Mouse (Mus musculus) lung, embryonic 16.5 days (tissue): ENCODE results near the gene Hspa12a. TPM values are rescaled to one million over a fixed set of nuclear protein-coding genes. Genes with fewer than 3 reads are reported as not detected.

Experiments
- ATAC-seq: fragments of 200-750 bp; cut with Nextera tagmentation; 2 replicates; pipeline ENCODE4 v1.8.0; 2017; ENCODE audit warnings: low read depth, mild to moderate bottlenecking, moderate library complexity
- H3K27ac ChIP-seq: fragments of 300-500 bp; sonication (generic); 2 replicates; pipeline ENCODE4 v1.5.1; 2014; ENCODE audit warnings: mild to moderate bottlenecking, control low read depth, low read length
- H3K27me3 ChIP-seq: fragments of 300-500 bp; sonication (generic); 2 replicates; pipeline ENCODE4 v1.6.1; 2014; ENCODE audit warnings: low read depth, low read length, mixed read lengths; ENCODE audit not compliant: control insufficient read depth, insufficient read depth
- H3K36me3 ChIP-seq: fragments of 300-500 bp; sonication (generic); 2 replicates; pipeline ENCODE4 v1.6.1; 2014; ENCODE audit warnings: low read length; ENCODE audit not compliant: control insufficient read depth, insufficient read depth
- H3K4me1 ChIP-seq: fragments of 300-500 bp; sonication (generic); replicated peaks from 2 replicates; pipeline ENCODE4 v1.6.1; 2014; ENCODE audit warnings: low read length, mixed read lengths; ENCODE audit not compliant: control insufficient read depth, insufficient read depth
- H3K4me2 ChIP-seq: fragments of 300-500 bp; sonication (generic); 2 replicates; pipeline ENCODE4 v1.6.1; 2014; ENCODE audit warnings: low read depth, low read length, control low read depth
- H3K4me3 ChIP-seq: fragments of 300-500 bp; sonication (generic); 2 replicates; pipeline ENCODE4 v1.5.1; 2014; ENCODE audit warnings: mild to moderate bottlenecking, low read length, control low read depth
- H3K9ac ChIP-seq: fragments of 300-500 bp; sonication (generic); 2 replicates; pipeline ENCODE4 v1.6.1; 2014; ENCODE audit warnings: low read length, control low read depth
- H3K9me3 ChIP-seq: fragments of 300-500 bp; sonication (generic); 2 replicates; pipeline ENCODE4 v1.6.1; 2016; ENCODE audit warnings: low read length; ENCODE audit not compliant: control insufficient read depth
- WGBS: fragments of 180-500 bp; shearing (Covaris S2); extraction: QIAGEN DNeasy Blood & Tissue Kit; methylation state at CpG from one replicate; pipeline ENCODE4 v1.1.7; 2014; 5-methylcytosine and 5-hydroxymethylcytosine counted together
- polyA plus RNA-seq: library from polyadenylated mRNA; unstranded; fragments of >200 nt; fragmentation: Nextera tagmentation; extraction: Ambion mirVana; gene quantifications from 2 replicates; pipeline ENCODE4 v1.2.1, GENCODE M21; 2015

Hspa12a gene
- polyA plus RNA-seq, 1 experiment from 2014 or later = 5.5 TPM

DNA sequence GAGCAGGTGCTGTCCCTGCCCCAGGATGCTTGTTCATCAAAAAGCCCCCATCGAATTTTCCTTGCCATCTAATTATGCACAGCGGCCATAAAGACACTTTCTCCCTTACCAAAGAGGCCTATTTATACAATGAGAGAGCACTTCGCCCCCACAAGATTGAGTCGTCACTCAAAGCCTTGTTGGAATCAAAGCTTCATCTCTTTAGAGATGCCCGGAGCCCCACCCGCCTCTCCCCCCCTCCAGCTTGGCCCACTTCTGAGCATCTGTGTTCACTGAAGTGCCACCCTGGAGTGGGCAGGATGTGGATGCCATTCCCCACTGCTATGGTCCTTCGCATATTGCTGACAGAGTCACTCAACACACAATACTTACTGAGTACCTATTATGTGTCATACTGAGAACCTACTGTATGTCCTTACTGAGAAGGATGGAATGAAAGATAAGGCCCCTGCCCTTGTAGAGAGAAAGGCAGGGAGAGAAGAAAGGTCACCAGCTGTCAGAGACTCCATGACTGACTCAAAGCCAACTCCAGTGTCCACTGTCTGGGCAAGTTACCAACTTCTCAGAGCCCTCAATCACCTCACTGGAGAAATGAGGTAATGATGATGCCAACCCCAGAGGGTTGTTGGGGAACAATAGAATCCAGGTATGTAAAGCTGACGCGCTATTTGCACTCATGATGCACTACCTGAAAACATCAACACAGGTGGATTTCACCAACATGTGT is 87.2 kb downstream of the Hspa12a start:
- no peak overlapping the region for H3K9ac ChIP-seq
- WGBS = 83% methylated on average over 9 of the region's 9 CpGs
- H3K27me3 ChIP-seq = no peaks in the 10 kb centered on the region
- no peak overlapping the region for H3K4me2 ChIP-seq
- no peak for ATAC-seq
- no peak overlapping the region for H3K27ac ChIP-seq
- no peaks in the 10 kb centered on the region for H3K36me3 ChIP-seq
- H3K9me3 ChIP-seq = no peaks in the 10 kb centered on the region
- no peak overlapping the region for H3K4me3 ChIP-seq
- peaks cover 13% of the 10 kb centered on the region for H3K4me1 ChIP-seq

GRCm38 (mm10) chr19:58854899-58855298 is 88.6 kb downstream of the Hspa12a start:
- no peak for ATAC-seq
- no peak overlapping the region for H3K4me2 ChIP-seq
- H3K9ac ChIP-seq = no peak overlapping the region
- no peaks in the 10 kb centered on the region for H3K27me3 ChIP-seq
- H3K9me3 ChIP-seq = no peaks in the 10 kb centered on the region
- WGBS = 64% methylated on average over 3 of the region's 3 CpGs
- H3K27ac ChIP-seq = no peak overlapping the region
- H3K4me3 ChIP-seq = no peak overlapping the region
- H3K36me3 ChIP-seq = no peaks in the 10 kb centered on the region
- peaks cover 6% of the 10 kb centered on the region for H3K4me1 ChIP-seq

DNA sequence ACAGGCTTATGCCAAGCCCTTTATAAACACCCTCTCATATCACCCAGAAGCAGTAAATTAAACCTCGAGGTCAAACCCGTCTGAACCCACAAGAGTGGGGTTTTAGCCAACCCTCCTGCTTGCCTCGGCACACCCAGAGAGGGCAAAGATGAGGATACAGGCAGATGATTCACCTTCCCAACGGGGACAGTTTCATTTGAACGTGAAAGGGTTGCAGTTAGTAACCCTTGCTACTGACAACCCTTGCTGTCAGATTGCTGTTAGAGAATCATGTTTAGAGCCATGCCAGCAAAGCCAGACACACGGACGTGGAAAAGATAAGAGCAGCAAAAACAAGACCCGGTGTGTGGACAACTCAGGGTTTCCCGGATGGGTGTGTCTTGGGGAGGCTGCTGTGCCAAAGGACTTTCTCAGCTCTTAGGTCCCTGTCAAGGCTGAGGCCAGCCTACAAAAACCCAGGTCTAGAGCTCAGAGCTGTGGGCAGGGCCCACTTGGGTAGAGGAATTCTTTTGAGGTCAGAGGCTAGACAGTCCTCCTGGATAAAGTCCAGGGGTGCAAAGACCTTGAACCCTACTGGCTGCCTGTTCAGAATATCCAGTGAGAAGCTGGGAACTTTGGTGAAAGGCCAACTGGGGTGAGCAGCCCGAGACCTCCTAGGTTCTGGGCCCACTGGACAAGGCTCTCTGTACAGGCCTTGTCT is 90.3 kb downstream of the Hspa12a start:
- Histone ChIP-seq H3K9me3 (no peaks in the 10 kb centered on the region), H3K4me3 (no peak overlapping the region), H3K4me1 (peaks cover 2% of the 10 kb centered on the region; the same call in 1 of the 2 replicates), H3K27ac (no peak overlapping the region), H3K36me3 (no peaks in the 10 kb centered on the region), H3K9ac (no peak overlapping the region), H3K27me3 (no peaks in the 10 kb centered on the region), H3K4me2 (no peak overlapping the region)
- no peak for ATAC-seq
- WGBS = 48% methylated on average over 10 of the region's 10 CpGs

- Histone ChIP-seq H3K4me3 (no peak overlapping the region), H3K9ac (no peak overlapping the region), H3K4me1 (peaks cover 2% of the 10 kb centered on the region; the same call in 1 of the 2 replicates), H3K4me2 (no peak overlapping the region), H3K36me3 (no peaks in the 10 kb centered on the region), H3K27ac (no peak overlapping the region), H3K9me3 (no peaks in the 10 kb centered on the region), H3K27me3 (no peaks in the 10 kb centered on the region)
- ATAC-seq = no peak
- 59% methylated on average over 5 of the region's 7 CpGs for WGBS
These were observed 92.6 kb downstream of the Hspa12a start for GRCm38 (mm10) chr19:58850719-58851466.

GRCm38 (mm10) chr19:58849333-58850131 is 93.9 kb downstream of the Hspa12a start:
- ATAC-seq = no peak
- Histone ChIP-seq H3K27ac (no peak overlapping the region), H3K4me3 (no peak overlapping the region), H3K4me1 (peaks cover 2% of the 10 kb centered on the region; the same call in 1 of the 2 replicates), H3K9me3 (no peaks in the 10 kb centered on the region), H3K36me3 (no peaks in the 10 kb centered on the region), H3K9ac (no peak overlapping the region), H3K4me2 (no peak overlapping the region), H3K27me3 (no peaks in the 10 kb centered on the region)
- 67% methylated on average over 13 of the region's 13 CpGs for WGBS

GRCm38 (mm10) chr19:58843606-58844005 is 99.8 kb downstream of the Hspa12a start:
- H3K27ac ChIP-seq = no peak overlapping the region
- ATAC-seq = no peak
- no peaks in the 10 kb centered on the region for H3K27me3 ChIP-seq
- H3K9ac ChIP-seq = no peak overlapping the region
- H3K4me3 ChIP-seq = no peak overlapping the region
- H3K36me3 ChIP-seq = no peaks in the 10 kb centered on the region
- no peak overlapping the region for H3K4me2 ChIP-seq
- no peaks in the 10 kb centered on the region for H3K9me3 ChIP-seq
- 0 out of 2 replicates have a peak, but pooled peaks cover 2% of the 10 kb centered on the region for H3K4me1 ChIP-seq
- WGBS = 77% methylated on average over 3 of the region's 3 CpGs

DNA sequence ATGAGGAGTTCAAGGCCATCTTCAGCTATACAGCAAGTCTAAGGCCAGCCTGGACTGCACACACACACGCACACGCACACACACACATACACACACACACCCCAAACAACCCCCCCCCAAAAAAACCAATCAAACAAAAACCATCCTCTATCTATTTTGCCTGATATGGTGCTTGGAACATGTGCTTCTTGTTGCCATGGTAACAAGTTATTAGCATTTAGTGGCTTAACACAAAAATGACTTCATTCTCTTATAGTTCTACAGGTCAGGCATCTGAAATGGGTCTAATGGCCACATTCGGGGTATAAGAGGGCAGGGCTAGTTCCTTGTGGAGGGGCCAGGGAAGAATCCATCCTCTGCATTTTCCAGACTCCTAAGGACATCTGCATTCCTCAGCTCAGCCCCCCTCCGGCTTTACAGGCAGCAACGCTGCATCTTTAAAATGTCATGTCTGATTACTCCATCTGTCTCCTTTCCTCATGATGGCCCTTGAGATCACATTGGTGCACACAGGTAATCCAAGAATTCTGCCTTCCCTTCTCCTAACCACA is 102.7 kb downstream of the Hspa12a start:
- no peak overlapping the region for H3K9ac ChIP-seq
- H3K27me3 ChIP-seq = no peaks in the 10 kb centered on the region
- H3K4me3 ChIP-seq = no peak overlapping the region
- WGBS = 76% methylated on average over 5 of the region's 5 CpGs
- H3K4me2 ChIP-seq = no peak overlapping the region
- ATAC-seq = no peak
- no peaks in the 10 kb centered on the region for H3K9me3 ChIP-seq
- H3K36me3 ChIP-seq = no peaks in the 10 kb centered on the region
- no peak overlapping the region for H3K27ac ChIP-seq
- H3K4me1 ChIP-seq = 0 out of 2 replicates have a peak, but pooled peaks cover 2% of the 10 kb centered on the region

GRCm38 (mm10) chr19:58839806-58840205 is 103.6 kb downstream of the Hspa12a start:
- Histone ChIP-seq H3K4me1 (0 out of 2 replicates have a peak, but pooled peaks cover 2% of the 10 kb centered on the region), H3K9me3 (no peaks in the 10 kb centered on the region), H3K27ac (no peak overlapping the region), H3K36me3 (no peaks in the 10 kb centered on the region), H3K27me3 (no peaks in the 10 kb centered on the region), H3K4me2 (no peak overlapping the region), H3K9ac (no peak overlapping the region), H3K4me3 (no peak overlapping the region)
- no peak for ATAC-seq
- 62% methylated on average over 4 of the region's 4 CpGs for WGBS
